Mouse (Mus musculus): ENCODE results near the gene Mageb2. TPM values are rescaled to one million over a fixed set of nuclear protein-coding genes. Genes with fewer than 3 reads are reported as not detected.
"Not testable (repeated sequence)": the region's sequence is repeated elsewhere in the genome, so short reads cannot be mapped to it uniquely, and the experiment has no call there.

Gene Mageb2
- polyA plus RNA-seq (2015; fragmentation: Nextera tagmentation; extraction: Ambion mirVana): not detected in 2 replicates

DNA sequence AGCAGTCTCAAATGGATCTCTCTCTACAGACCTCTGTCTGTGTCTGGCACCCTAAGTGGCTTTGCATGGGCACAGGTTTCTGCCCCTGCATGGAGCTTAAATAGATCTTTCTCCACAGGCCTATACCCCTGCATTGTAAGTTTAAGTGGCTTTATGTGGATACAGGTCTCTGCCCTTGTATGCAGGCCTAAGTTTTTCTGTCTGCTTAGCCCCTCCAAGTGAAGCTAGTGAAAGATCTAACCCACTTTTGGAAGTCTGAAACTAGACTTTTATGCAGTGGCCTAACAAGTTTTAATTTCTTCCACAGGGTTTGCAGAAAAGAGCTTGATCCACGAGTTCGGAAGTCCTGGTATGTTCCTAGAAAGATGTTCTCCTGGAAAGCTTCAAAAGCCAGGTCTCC, at the start of gene Mageb2:
Gene Mageb2, plus strand, starts transcription at position 301 of the 400 bp plus-strand sequence.
- not testable (repeated sequence) for H3K27me3 ChIP-seq; H3K4me1 ChIP-seq; H3K4me2 ChIP-seq (replicated peaks); H3K9ac ChIP-seq; H3K27ac ChIP-seq; H3K36me3 ChIP-seq; H3K9me3 ChIP-seq; ATAC-seq (ENCODE audit: low FRiP score, low read depth); H3K4me3 ChIP-seq
- 77% methylated on average over 2 of the region's 2 CpGs for WGBS

- H3K27ac ChIP-seq; H3K9me3 ChIP-seq; H3K36me3 ChIP-seq; H3K4me2 ChIP-seq (replicated peaks); H3K4me3 ChIP-seq; H3K9ac ChIP-seq; H3K27me3 ChIP-seq; ATAC-seq (ENCODE audit: low FRiP score, low read depth); H3K4me1 ChIP-seq: not testable (repeated sequence)
- WGBS: 93% methylated on average over 9 of the region's 9 CpGs
Measured at GRCm38 (mm10) chrX:91313256-91313655, 18.2 kb upstream of the Mageb2 start.

Other genes starting within 250 kb of the Mageb2 start
- not detected in 2 replicates for gene Gm5072, start 60.8 kb downstream of the Mageb2 start, polyA plus RNA-seq (2015; fragmentation: Nextera tagmentation; extraction: Ambion mirVana)
- not detected in 2 replicates for gene Gm8914, start 148.4 kb downstream of the Mageb2 start, polyA plus RNA-seq (2015; fragmentation: Nextera tagmentation; extraction: Ambion mirVana)
- not detected in 2 replicates for gene 1700084M14Rik, start 244.2 kb downstream of the Mageb2 start, polyA plus RNA-seq (2015; fragmentation: Nextera tagmentation; extraction: Ambion mirVana)

Measured in limb, embryonic 13.5 days (tissue).